Mouse (Mus musculus): Measurements from ENCODE around the gene Gm45234. TPM values are rescaled to one million over a fixed set of nuclear protein-coding genes. Genes with fewer than 3 reads are reported as not detected.

Gene Gm45234
- total and polyA plus RNA-seq, 3 experiments: not detected

GRCm38 (mm10) chr6:124768704-124769044, 12.9 kb upstream of the Gm45234 start:
- in situ Hi-C loops (cut with MboI; ENCODE audit: low pct_ligation_motif_present, low pct_unique_long_range_greater_than_20kb, low sequenced_read_pairs) (no loop called here), dilution Hi-C loops (cut with MboI; ENCODE audit: extremely low pct_ligation_motif_present, extremely low pct_unique_long_range_greater_than_20kb, low sequenced_read_pairs) (no loop called here)
- TF ChIP-seq CTCF (conservative IDR thresholded peaks at IDR 0.05 in 1 of 2, IDR thresholded peaks at IDR 0.05 in 1 of 2; ENCODE audit: low read depth in 2 of 2, low read length in 2 of 2) (no peak), POLR2AphosphoS2 (IDR thresholded peaks at IDR 0.05; ENCODE audit: low read depth, low read length) (no peak), SIN3A (IDR thresholded peaks at IDR 0.05; ENCODE audit: low read length) (0 out of 2 replicates have a peak, but pooled peaks have one; percentile 26)
- Histone ChIP-seq H3K27ac (ENCODE audit: insufficient read depth, low read depth) (peak overlapping the region; percentile 76; the same call in 1 of the 2 replicates), H3K4me3 (replicated peaks in 1 of 3; ENCODE audit: low read depth in 2 of 3, low read length in 2 of 3, poor library complexity in 1 of 3) (peak overlapping the region; percentile 67 to 98 (median 88)), H3K9ac (ENCODE audit: insufficient read depth, low read depth) (peak overlapping the region; percentile 86), H3K4me2 (ENCODE audit: insufficient read depth, low read depth, poor library complexity, severe bottlenecking) (peak overlapping the region; percentile 80), H3K4me1 (ENCODE audit: control insufficient read depth in 1 of 2, insufficient read depth in 2 of 2) (peaks cover 7 to 33% of the 10 kb centered on the region in 2 experiments), H3K36me3 (replicated peaks in 1 of 2; ENCODE audit: control insufficient read depth in 1 of 2, insufficient read depth in 1 of 2, low read length in 1 of 2) (peaks cover 20 to 37% of the 10 kb centered on the region in 2 experiments), H3K27me3 (replicated peaks) (peaks cover 13% of the 10 kb centered on the region), H3K9me3 (replicated peaks; ENCODE audit: low read length) (no peaks in the 10 kb centered on the region), H3K79me2 (replicated peaks; ENCODE audit: control insufficient read depth, extremely low read depth, insufficient read depth, poor library complexity, severe bottlenecking) (no peaks in the 10 kb centered on the region)
- peak; percentile 39 for DNase-seq (ENCODE audit: extremely low read depth)

GRCm38 (mm10) chr6:124767920-124768703, 12.3 kb upstream of the Gm45234 start:
- Histone ChIP-seq H3K4me1 (ENCODE audit: control insufficient read depth in 1 of 2, insufficient read depth in 2 of 2) (peaks cover 7 to 33% of the 10 kb centered on the region in 2 experiments), H3K9me3 (replicated peaks; ENCODE audit: low read length) (no peaks in the 10 kb centered on the region), H3K27ac (ENCODE audit: insufficient read depth, low read depth) (peak overlapping the region; percentile 76), H3K36me3 (replicated peaks in 1 of 2; ENCODE audit: control insufficient read depth in 1 of 2, insufficient read depth in 1 of 2, low read length in 1 of 2) (peaks cover 21 to 42% of the 10 kb centered on the region in 2 experiments), H3K9ac (ENCODE audit: insufficient read depth, low read depth) (peak overlapping the region; percentile 86), H3K4me2 (ENCODE audit: insufficient read depth, low read depth, poor library complexity, severe bottlenecking) (peak overlapping the region; percentile 80), H3K27me3 (replicated peaks) (peaks cover 10% of the 10 kb centered on the region), H3K4me3 (replicated peaks in 1 of 3; ENCODE audit: low read depth in 2 of 3, low read length in 2 of 3, poor library complexity in 1 of 3) (peak overlapping the region; percentile 67 to 98 (median 88)), H3K79me2 (replicated peaks; ENCODE audit: control insufficient read depth, extremely low read depth, insufficient read depth, poor library complexity, severe bottlenecking) (no peaks in the 10 kb centered on the region)
- TF ChIP-seq MAZ (IDR thresholded peaks at IDR 0.05; ENCODE audit: low read depth, low read length): peak; percentile 82
- TF ChIP-seq ELF1 (IDR thresholded peaks at IDR 0.05; ENCODE audit: low read depth, low read length): peak; percentile 30; the same call in 1 of the 2 replicates
- peak; percentile 35 for TF ChIP-seq ETS1 (conservative IDR thresholded peaks at IDR 0.05; ENCODE audit: low read depth, low read length)
- TF ChIP-seq NRF1 (IDR thresholded peaks at IDR 0.05; ENCODE audit: low read depth, low read length): peak; percentile 30; the same call in 1 of the 2 replicates
- peak; percentile 43; the same call in 1 of the 2 replicates for TF ChIP-seq CHD2 (IDR thresholded peaks at IDR 0.05; ENCODE audit: low read length)
- peak; percentile 26; the same call in 1 of the 2 replicates for TF ChIP-seq ZMIZ1 (IDR thresholded peaks at IDR 0.05; ENCODE audit: low read depth, low read length)
- TF ChIP-seq RAD21 (IDR thresholded peaks at IDR 0.05; ENCODE audit: low read depth, low read length): no peak
- 0 out of 2 replicates have a peak, but pooled peaks have one; percentile 28 for TF ChIP-seq SIN3A (IDR thresholded peaks at IDR 0.05; ENCODE audit: low read length)
- TF ChIP-seq SMC3 (IDR thresholded peaks at IDR 0.05; ENCODE audit: low read depth, low read length): no peak
- TF ChIP-seq PAX5 (IDR thresholded peaks at IDR 0.05; ENCODE audit: low read length): no peak
- DNase-seq (ENCODE audit: extremely low read depth): peak; percentile 89
- in situ Hi-C loops (cut with MboI; ENCODE audit: low pct_ligation_motif_present, low pct_unique_long_range_greater_than_20kb, low sequenced_read_pairs): no loop called here
- dilution Hi-C loops (cut with MboI; ENCODE audit: extremely low pct_ligation_motif_present, extremely low pct_unique_long_range_greater_than_20kb, low sequenced_read_pairs): no loop called here

All from CH12.LX (cell line).